Mouse (Mus musculus) E14TG2a.4 (cell line): ENCODE data around the gene Gpatch8.

Source experiments
- H3K27me3 ChIP-seq: 2 replicates; pipeline ENCODE4 v1.6.1; 2014; ENCODE audit warnings: low read length, control low read depth; ENCODE audit not compliant: insufficient read depth
- H3K36me3 ChIP-seq: 2 replicates; pipeline ENCODE4 v1.6.1; 2014; ENCODE audit warnings: low read length, control low read depth; ENCODE audit not compliant: insufficient read depth
- H3K4me1 ChIP-seq: replicated peaks from 2 replicates; pipeline ENCODE4 v1.6.1; 2014; ENCODE audit warnings: low read depth, low read length, control low read depth
- H3K4me3 ChIP-seq: replicated peaks from 2 replicates; pipeline ENCODE4 v1.5.1; 2014; ENCODE audit warnings: mild to moderate bottlenecking, low read length
- H3K9me3 ChIP-seq: 2 replicates; pipeline ENCODE4 v1.6.1; 2014; ENCODE audit warnings: low read length, control low read depth
- CTCF ChIP-seq: conservative IDR thresholded peaks from 2 replicates; pipeline ENCODE4 v1.5.1; 2014; ENCODE audit warnings: low read length
- NANOG ChIP-seq: IDR thresholded peaks from 2 replicates; pipeline ENCODE4 v1.6.1; 2014; ENCODE audit warnings: borderline replicate concordance, low read length, mixed read lengths
- POU5F1 ChIP-seq: IDR thresholded peaks from 2 replicates; pipeline ENCODE4 v1.6.1; 2014; ENCODE audit warnings: low read length, borderline replicate concordance

Gene Gpatch8

DNA sequence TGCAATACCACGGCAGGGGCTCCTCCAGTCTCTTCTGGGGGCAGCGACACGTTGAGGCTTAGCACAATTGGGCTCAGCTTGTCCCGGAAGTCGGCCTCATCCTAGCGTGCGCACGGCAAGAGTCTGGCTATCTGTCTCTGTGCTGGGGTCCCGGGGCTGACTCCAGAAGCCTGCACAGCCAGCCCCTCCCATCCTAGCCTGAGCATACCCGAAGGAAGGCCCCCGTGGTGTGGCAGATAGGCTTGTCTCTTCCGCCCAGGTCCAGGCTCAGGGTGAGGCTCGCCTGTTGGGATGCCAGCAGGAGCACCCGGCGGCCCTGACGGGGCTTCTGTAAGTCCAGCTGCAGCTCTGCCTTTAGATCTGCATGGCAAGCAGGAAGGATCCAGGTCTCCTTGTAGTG lies 95.7 kb downstream of the Gpatch8 start:
- peaks cover 36% of the 10 kb centered on the region for H3K4me1 ChIP-seq
- no peaks in the 10 kb centered on the region for H3K36me3 ChIP-seq
- TF ChIP-seq POU5F1 (no peak), CTCF (no peak), NANOG (no peak)
- H3K27me3 ChIP-seq, result peaks cover 70% of the 10 kb centered on the region
- no peaks in the 10 kb centered on the region for H3K9me3 ChIP-seq
- peak overlapping the region; percentile 57 for H3K4me3 ChIP-seq

DNA sequence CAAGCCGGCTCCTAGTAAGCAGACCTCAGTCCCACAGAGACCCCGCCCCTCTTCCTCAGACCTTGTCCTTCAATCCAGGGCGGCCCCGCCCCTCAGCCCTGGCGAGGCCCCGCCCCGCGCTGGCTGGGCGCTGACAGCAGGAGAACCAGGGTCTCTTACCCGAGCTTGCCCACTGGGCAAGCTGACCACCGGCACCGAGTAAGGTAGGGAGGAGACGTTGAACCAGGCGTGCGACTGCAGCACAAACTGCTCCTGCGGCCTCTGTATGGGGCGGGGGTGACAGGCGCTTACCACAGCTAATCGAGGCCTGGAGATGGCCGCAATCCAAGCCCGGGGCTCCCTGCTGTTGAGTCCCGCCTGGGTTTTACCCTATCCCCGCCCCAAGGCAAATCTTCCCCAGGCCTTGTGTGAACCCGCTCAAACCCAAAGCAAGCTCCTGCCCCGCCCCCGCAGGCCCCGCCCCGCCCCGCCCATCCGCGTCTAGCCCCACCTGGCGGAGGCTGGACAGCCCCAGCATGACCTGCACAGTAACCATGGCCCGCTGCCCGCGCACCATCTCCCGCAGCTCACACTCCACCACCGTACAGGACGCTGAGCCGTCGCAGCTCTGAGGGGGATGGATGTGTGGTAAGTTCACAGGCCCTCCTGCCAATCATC lies 100.3 kb downstream of the Gpatch8 start:
- Histone ChIP-seq H3K4me3 (peak overlapping the region; percentile 78), H3K27me3 (peaks cover 75% of the 10 kb centered on the region), H3K36me3 (no peaks in the 10 kb centered on the region), H3K4me1 (peaks cover 58% of the 10 kb centered on the region), H3K9me3 (no peaks in the 10 kb centered on the region)
- no peak for TF ChIP-seq NANOG
- TF ChIP-seq POU5F1, result no peak
- TF ChIP-seq CTCF, result no peak

GRCm38 (mm10) chr11:102453131-102453530 lies 103.1 kb downstream of the Gpatch8 start:
- no peaks in the 10 kb centered on the region for H3K36me3 ChIP-seq
- H3K4me1 ChIP-seq, result peaks cover 63% of the 10 kb centered on the region
- TF ChIP-seq POU5F1 (no peak), NANOG (no peak), CTCF (no peak)
- H3K27me3 ChIP-seq, result peaks cover 79% of the 10 kb centered on the region
- peak overlapping the region; percentile 17; the same call in 1 of the 2 replicates for H3K4me3 ChIP-seq
- H3K9me3 ChIP-seq, result no peaks in the 10 kb centered on the region

DNA sequence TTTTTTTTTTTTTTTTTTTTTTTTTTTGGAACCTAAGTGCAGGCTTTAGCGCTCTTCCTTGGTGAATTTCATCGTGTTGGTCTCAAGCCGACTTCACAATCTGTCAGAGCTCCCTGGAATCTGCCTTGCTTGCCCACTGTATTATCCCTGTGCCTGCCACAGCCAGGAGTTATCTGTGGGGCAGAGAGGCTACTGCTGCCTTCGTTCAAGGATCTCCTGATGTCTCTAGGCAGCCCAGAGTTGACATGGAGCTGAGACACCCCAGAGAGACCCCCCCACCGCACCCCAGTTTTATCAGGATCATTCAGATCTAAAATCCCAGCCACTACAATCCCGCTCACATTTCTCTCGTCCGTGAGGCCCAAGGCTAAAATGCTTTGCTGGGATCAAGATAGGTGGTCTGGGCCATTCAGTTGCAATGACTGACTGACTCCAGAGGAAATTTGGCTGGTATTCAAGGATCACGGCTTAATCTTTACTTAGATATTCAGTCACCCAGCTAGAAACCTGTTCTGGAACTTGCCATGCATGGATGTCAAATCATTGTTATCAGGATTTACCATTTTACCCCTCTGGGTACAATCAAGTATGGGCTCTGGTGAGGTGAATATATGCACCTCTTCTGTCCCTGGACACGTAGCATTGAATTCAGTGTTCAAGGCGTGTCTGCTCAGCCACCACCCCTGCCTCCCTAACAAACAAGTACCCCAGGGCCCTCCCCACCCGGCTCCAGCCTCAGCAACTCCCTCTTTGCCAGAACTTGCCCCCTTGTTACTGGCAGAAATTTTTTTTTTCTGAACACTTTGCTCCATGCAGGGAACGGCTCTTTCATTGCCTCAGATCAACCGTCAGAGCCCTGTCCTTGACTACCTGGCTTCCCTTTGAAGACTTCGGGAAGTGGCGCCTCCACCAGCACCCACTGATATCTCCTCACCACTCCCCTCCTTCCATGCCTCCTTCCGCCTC lies 106.9 kb downstream of the Gpatch8 start:
- TF ChIP-seq POU5F1, result no peak
- no peak for TF ChIP-seq CTCF
- no peak for TF ChIP-seq NANOG
- Histone ChIP-seq H3K4me1 (peaks cover 64% of the 10 kb centered on the region), H3K9me3 (no peaks in the 10 kb centered on the region), H3K27me3 (peaks cover 85% of the 10 kb centered on the region), H3K4me3 (no peak overlapping the region), H3K36me3 (no peaks in the 10 kb centered on the region)

DNA sequence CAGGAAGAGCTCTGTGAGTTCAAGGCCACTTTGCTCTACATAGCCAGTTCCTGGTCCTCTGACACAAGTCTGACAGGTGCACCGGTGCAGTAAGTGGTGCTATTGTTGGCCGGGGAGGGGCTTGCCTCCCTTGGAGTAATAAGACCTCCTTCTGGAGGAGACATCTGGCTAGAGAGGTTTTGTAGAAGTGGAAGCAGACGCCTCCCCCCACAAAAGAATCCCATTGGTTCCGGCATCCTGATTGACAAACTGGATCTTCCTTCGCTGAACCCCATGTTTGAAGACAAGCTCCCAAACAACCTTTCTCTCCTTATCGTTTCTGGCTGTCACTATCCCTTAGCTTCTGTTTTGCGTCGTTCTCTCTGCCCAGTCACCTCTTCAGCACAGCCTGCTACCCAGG lies 107.9 kb downstream of the Gpatch8 start:
- Histone ChIP-seq H3K4me3 (0 out of 2 replicates have a peak overlapping the region, but pooled peaks have one; percentile 88), H3K27me3 (peaks cover 85% of the 10 kb centered on the region), H3K36me3 (no peaks in the 10 kb centered on the region), H3K9me3 (no peaks in the 10 kb centered on the region), H3K4me1 (peaks cover 70% of the 10 kb centered on the region)
- no peak for TF ChIP-seq POU5F1
- no peak for TF ChIP-seq CTCF
- no peak for TF ChIP-seq NANOG

GRCm38 (mm10) chr11:102447497-102447896 lies 108.7 kb downstream of the Gpatch8 start, which contains the start of gene Fam171a2:
Gene Fam171a2 (minus strand): TSS chr11:102447682.
- Histone ChIP-seq H3K36me3 (no peaks in the 10 kb centered on the region), H3K4me1 (peaks cover 66% of the 10 kb centered on the region), H3K4me3 (peak within 1 kb of the TSS; percentile 88), H3K9me3 (no peaks in the 10 kb centered on the region), H3K27me3 (peaks cover 83% of the 10 kb centered on the region)
- TF ChIP-seq POU5F1 (no peak), NANOG (no peak), CTCF (no peak)

DNA sequence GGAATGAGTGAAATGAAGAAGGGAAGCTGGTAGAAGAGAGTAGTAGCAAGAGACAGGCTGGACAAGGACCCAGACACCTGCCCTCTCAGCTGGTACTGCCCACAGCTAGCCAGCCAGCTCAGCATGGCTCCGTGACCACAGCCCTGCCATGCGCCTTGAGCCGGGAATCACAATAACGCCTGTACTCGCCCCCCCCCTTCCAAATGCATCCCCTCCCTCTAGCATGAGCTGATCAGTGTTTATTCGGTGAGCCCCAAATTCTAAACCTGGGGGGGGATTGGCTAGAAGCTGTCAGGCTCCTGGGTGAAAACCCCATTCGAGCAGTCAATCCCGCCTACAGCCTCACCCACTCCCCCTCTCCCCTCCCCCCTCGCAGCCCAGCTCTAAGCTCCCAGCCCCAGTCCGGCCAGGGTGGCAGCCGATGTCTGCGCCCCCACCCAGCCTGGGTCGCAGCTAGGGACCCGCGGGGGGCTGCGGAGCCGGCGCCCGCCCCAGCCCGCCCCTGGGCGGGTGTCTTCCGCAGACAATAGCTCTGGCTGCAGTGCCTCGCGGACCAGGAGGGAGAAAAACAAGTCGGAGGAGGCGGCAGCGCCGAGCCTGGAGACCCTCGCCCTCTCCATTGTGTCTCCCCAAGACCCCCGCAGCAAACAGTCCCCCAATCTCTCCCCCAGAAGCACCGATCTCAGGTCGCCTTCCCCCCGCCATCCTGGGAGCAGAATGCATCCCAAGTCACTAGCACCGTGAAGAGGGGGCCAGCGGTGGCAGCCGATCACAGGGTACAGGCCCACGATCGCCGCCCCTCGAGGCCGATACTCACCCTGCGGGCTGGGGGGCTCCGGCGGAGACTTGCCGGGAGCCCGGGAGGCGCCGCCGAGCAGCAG lies 109.4 kb downstream of the Gpatch8 start:
- Histone ChIP-seq H3K9me3 (no peaks in the 10 kb centered on the region), H3K4me1 (peaks cover 63% of the 10 kb centered on the region), H3K27me3 (peaks cover 76% of the 10 kb centered on the region), H3K36me3 (no peaks in the 10 kb centered on the region), H3K4me3 (peak overlapping the region; percentile 88)
- TF ChIP-seq POU5F1 (no peak), NANOG (no peak), CTCF (no peak)

DNA sequence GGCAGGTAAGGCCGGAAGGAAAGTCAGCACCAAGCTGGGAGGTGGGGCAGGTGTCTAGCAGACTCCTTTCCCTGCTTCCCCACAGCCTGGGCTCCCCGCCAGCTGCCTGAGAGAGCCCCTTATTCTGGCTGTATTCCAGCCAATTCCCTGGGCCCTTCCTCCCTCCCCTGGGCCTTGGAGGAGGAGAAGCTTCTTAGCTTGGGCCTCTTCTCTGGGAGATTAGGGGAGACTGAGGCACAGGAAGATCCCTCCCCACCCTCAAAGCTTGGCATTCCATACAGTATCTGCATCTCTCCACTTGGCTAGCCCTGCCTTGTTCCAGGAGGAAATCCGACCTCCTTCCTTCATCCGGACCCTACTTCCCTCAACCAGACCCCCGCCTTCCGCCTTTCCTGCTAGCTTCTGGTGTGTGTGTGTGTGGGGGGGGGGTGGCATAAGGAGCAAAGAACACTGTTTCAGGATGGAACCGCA lies 110.3 kb downstream of the Gpatch8 start:
- H3K9me3 ChIP-seq, result no peaks in the 10 kb centered on the region
- no peaks in the 10 kb centered on the region for H3K36me3 ChIP-seq

More for the DNA sequence above, 110.3 kb downstream of the Gpatch8 start:
- peak overlapping the region; percentile 88 for H3K4me3 ChIP-seq
- H3K4me1 ChIP-seq, result peaks cover 66% of the 10 kb centered on the region
- peaks cover 73% of the 10 kb centered on the region for H3K27me3 ChIP-seq
- TF ChIP-seq POU5F1, result no peak
- no peak for TF ChIP-seq NANOG
- no peak for TF ChIP-seq CTCF
